Mouse (Mus musculus) CD4-positive, CD25-positive, alpha-beta regulatory T cell, adult 2 months (primary cell): ENCODE results near the gene Jmjd7.
A peak's percentile ranks its signal among the peaks of the same experiment; 100 is the strongest.

ENCODE experiments used
- DNase-seq: peaks from one replicate; pipeline ENCODE4 v3.0.0-alpha.2; 2012; ENCODE audit warnings: low read depth, low spot score

Jmjd7 gene

DNA sequence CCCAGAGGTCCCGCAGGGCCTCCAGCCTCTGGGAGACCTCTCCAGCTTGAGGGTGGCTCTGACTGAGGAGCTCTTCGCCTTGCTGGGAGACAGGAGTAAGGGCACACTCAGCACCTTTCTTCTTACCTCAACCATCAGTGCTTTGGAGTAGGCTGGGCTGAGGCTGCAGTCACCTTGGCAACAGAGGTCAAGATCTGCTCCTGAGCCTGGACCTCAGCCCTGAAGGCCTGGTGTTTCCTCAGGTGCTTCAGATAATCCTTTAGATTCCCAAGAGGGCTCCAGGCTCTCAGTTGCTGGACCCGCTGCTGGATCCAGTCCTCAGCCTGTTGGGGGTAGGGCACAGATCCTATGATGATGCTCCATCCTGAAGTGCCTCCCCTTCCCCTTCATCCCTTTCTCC lies 32.2 kb downstream of the Jmjd7 start:
- DNase-seq = no peak

DNA sequence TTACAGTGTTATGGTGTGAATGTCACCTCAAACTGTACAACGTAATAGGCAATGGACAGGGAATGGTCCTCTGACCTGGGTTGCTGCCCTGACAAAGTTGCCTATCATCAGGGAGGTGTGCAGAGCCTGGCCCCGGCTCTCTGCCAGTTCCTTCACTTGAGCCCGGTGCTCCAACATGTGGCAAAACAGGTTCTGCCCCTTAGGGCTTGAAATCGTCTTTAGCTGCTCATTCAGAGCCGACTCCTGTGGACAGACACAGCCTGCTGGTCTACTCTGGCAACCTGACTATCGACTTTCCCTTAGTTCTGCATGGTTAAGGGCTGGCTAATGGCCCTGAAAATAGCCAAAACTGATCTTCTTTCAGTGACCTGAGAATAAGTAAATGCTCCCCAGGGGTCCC lies 32.9 kb downstream of the Jmjd7 start:
- DNase-seq = no peak

DNA sequence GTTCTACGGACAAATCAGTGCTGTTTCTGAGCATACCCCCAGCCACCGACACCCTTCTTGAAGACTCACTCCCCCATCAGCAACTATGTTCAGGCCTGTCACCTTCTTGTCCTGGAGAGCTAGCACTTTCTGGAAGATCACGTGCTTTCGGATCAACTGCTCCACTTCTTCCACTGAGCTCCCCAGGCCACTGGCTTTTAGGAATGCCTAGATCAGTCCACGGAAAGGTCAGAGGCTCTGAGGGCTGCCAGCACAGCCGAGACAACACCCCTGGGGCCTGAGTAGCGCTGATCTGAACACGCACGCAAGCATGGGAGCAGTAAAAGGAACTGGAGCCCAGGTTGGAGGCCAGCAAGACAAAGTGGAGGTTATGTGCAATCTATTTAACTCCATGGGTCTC lies 33.4 kb downstream of the Jmjd7 start:
- no peak for DNase-seq

DNA sequence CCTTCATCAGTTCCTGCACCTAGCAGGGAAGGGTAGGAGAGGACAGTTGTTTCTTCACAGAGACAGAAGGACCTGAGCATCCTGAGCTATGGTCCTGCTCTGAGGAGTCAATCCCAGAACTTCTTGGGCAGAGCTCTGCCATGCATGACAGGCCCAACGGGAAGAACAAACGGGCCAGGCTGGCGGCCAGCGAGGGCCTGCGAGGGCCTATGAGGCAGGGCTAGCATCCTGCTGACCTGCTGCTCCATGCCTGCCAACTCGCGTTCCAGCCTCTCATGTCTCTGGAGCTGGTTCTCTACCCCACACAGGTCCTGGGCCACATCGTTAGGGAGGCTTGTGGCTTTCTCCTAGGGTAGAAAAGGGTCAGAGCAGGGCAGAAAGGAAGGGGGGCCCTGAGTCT lies 35.0 kb downstream of the Jmjd7 start:
- DNase-seq = no peak

DNA sequence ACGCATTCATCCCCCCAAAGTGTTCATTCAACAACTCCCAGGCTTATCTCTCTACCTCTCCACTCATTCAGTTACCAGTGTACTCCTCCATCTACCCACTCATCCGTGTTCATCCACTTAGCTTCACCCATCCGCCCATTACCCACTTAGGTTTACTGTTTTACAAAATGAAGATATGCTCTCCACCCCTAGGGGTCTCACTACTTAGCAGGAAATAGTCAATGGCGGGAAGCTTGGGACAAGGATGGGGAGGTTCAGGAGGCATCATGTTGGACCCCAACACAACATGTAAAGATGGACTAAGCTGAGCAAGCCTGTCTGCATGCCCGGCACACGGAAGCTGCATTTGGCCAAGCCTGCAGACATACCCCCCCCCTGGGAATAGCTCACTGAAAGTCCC lies 37.4 kb downstream of the Jmjd7 start:
- DNase-seq = no peak

DNA sequence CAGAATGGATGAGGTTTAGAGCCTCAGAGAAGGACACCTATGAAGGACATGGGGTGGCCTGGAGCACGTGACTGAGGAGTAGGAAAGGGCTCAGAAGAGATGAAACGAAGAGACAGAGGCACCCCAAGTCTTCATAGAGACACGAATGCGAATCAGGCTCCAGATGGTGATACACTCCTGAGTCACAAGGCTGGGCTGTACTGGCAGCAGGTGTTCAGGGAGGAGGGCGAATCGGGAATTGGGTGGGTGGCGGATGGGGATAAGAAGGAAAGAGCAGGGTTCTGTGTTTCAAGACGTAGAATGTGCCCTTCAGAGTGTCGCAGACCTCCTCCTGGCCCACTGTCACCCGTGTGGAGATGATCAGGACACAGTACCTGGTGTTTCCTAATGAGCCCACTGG lies 38.0 kb downstream of the Jmjd7 start:
- DNase-seq = no peak

DNA sequence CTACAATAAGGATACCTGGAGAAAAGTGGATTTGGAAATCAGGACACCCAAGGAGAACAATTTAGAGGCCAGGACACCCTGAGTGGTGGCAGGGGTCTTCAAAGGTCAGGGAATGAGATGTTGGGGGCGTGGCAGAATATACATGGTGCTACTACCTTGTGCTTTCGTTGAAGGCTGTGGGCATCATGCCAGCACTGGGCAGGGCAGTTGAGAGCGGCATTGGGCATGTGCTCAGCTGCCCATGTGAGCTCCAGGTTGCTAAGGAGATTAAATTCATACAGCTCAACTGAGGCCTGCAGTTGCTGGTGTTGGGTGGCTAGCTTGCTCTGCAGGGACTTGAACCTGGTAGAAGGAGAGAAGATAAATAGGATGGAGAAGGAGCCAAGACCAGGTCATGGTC lies 38.9 kb downstream of the Jmjd7 start:
- no peak for DNase-seq

DNA sequence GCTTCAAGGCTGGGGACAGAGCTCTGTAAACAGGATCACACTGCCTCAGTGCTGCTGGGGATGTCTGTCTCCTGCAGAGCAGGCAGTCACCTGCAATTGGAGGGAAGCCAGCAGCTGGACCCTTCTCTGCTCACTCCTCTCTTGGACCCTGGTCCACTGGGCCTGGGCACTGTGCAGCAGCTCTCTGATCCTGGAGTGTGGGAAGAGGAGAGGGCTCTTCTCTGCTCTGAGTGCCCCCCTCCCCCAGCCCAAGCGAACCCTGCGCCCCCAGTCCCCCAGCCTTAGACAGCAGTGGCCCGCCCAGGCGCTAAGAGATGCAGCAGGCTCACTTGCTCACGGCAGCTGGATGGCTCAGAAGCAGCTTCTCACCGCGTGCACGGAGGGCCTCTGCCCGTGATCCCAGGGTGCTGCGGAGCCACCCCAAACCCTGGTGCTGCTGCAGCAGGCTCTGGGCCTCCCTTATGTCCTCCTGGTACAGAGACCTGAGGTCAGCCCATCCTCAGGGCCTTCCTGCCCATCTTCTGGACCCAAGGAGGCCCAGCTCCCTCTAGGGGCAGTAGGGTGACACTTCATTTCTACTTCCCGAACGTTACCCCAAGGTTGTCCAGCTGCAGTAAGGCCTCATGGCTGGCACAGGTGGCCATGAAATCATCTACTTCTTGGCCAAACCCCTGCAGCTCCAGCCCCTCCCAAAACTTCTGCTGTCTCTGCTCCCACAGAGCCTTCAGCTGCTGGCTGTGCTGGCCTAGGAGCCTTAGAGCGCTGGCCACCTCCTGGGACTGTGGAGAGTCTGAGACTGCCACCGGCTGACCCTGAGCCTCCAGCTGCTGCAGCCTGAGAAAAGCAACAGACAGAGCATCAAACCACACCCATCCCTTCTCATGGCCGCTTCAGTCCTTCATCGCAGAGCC lies 41.5 kb downstream of the Jmjd7 start:
- peak; percentile 44 for DNase-seq

DNA sequence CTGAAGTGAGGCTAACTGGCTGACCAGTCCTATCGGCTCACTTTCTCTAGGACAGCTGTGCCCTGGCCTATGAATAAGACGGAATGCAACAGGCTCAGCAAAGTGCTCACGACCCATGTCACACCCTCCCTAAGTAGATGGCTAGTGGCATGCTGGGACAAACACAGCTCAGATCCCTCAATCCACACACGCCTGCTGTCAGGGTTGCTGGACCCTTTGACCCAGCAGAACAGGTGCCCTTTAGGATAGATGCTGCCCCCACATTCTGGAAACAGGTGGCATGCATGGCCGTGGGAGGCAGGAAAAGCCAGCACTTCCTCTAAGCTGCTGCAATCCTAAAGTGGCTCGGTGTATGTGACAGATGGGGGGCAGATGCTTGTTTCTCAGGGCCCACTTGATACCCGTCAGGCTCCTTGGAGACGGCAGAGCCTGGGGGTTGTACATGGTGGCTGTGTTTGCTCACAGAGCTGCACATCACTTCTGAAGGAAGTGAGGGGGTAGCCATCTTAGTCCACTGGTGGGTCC lies 42.2 kb downstream of the Jmjd7 start:
- DNase-seq = no peak

DNA sequence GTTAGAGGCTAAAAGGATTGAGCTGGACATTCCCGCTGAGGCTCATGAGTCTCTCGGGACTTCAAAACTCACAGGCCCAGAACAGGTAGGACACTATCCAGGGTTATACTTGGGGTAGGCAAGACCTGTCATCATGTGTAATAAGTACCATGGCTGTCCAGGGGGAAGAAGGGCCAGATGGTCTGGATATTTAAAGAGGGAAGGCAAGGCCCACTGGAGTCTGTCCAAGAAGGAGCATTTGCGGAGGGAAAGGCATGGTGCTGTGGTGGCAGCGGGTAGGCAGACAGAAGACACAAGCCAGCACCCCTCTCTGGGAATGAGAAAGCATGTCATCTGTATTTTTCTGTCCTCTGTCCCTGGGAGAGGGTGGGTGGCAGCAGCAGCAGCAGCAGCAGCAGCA lies 46.8 kb downstream of the Jmjd7 start:
- DNase-seq = no peak

DNA sequence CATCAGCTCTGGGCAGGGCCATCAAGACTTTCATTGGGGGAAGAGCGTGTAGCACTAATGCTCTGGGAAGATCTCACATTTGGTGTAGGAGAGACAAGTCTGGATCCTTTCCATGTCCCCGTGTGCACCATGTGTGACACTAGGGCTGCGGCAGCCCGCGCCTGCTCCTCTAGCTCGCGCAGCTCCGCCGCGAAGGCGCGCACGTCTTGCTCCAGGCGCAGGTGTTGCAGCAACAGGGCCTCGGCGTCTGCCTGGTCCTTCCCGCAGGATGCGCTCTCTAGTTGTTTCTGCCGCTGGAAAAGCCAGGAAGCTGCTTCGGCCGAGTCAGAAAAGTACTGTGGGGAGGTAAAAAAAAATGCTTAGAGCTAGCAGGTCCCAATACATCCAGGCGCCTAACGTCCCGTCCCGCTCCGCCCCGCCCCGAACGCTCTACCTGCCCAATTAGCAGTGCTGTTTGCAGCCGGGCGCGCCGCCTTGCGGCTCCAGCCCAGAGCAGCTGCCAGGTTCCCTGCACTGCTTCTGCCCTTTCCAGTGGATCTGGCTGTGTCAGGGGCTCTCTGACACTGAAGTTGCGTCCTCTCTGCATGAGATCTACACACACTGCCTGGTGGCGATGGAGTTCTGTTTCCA lies 48.9 kb downstream of the Jmjd7 start:
- DNase-seq = peak; percentile 65
